Comparison of ENCODE assay signal across 8 mouse cellular contexts in the genomic region with DNA sequence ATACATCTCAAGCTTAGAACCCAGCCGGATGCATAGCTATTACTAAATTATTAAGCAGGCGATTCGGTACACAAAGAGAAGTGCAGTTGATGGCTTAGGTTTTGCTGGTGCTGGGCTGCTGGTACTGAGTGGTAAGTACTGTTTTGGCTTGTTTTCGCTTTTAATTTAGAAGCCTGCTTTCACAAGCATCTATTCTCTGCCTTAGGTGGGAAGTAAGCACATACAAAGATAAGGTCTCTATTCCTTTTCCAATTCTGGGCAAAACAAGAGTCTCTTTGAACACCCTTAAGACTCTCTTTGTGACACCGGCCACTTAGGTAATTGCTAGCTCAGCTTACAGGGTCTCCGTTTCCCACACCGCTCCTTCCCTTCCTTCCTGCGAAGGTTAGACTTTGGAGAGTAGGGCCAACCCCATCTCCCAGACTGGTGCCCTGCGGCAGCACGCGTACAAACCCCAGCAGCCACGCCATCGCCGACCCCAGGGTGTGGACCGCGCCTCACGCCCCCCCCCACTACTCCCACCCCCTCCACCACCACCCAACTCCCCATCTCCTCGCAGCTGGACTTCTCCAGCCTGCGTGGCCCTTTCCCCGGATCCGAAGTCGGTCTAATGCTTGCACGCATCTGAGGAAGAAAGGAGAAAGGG. TPM values are rescaled to one million over a fixed set of nuclear protein-coding genes. Genes with fewer than 3 reads are reported as not detected.
DNase-seq lines count a peak whose midpoint lies in the region; ATAC-seq and TF ChIP-seq lines count a peak whose summit lies in the region.

No protein-coding gene starts in this region.

- no peaks in the 10 kb centered on the region for H3K36me3 ChIP-seq in kidney, postnatal 0 days (ENCODE audit: insufficient read depth, low read length)
- no peaks in the 10 kb centered on the region for H3K36me3 ChIP-seq in hindbrain, embryonic 16.5 days (ENCODE audit: control insufficient read depth, insufficient read depth, low read length)
- no peaks in the 10 kb centered on the region for H3K36me3 ChIP-seq in midbrain, postnatal 0 days (ENCODE audit: insufficient read depth, low read length)

- H3K4me2 ChIP-seq in kidney, postnatal 0 days (ENCODE audit: low read length), result peak overlapping the region; percentile 93
- H3K4me2 ChIP-seq in hindbrain, embryonic 16.5 days (ENCODE audit: low read length), result peak overlapping the region; percentile 94
- peak overlapping the region; percentile 99 for H3K4me2 ChIP-seq in midbrain, postnatal 0 days (ENCODE audit: low read depth, low read length, poor library complexity, severe bottlenecking)

- no peak for TF ChIP-seq POLR2A in cortical plate, adult 2 months (IDR thresholded peaks at IDR 0.05; ENCODE audit: extremely low read depth, insufficient read depth, low read length)

- 2% methylated on average over 23 of the region's 23 CpGs for WGBS in kidney, postnatal 0 days
- WGBS in hindbrain, embryonic 16.5 days, result 6% methylated on average over 23 of the region's 23 CpGs
- 4% methylated on average over 21 of the region's 23 CpGs for WGBS in midbrain, postnatal 0 days

- peak overlapping the region; percentile 81 for H3K4me3 ChIP-seq in kidney, postnatal 0 days (replicated peaks; ENCODE audit: low read depth, low read length)
- H3K4me3 ChIP-seq in cortical plate, adult 2 months (ENCODE audit: insufficient read depth, low read length), result peak overlapping the region; percentile 58
- H3K4me3 ChIP-seq in hindbrain, embryonic 16.5 days (ENCODE audit: low read length), result peak overlapping the region; percentile 69
- peak overlapping the region; percentile 71 for H3K4me3 ChIP-seq in midbrain, postnatal 0 days (ENCODE audit: low read depth, low read length)

- peaks cover 16% of the 10 kb centered on the region for H3K4me1 ChIP-seq in kidney, postnatal 0 days (replicated peaks; ENCODE audit: insufficient read depth, low read length)
- peaks cover 1% of the 10 kb centered on the region; the same call in 1 of the 2 replicates for H3K4me1 ChIP-seq in cortical plate, adult 2 months (ENCODE audit: control insufficient read depth, insufficient read depth, low read length)
- H3K4me1 ChIP-seq in hindbrain, embryonic 16.5 days (ENCODE audit: control insufficient read depth, insufficient read depth, low read depth, low read length), result peaks cover 10% of the 10 kb centered on the region
- no peaks in the 10 kb centered on the region for H3K4me1 ChIP-seq in midbrain, postnatal 0 days (ENCODE audit: insufficient read depth, low read length)

- DNase-seq in kidney, postnatal 0 days (ENCODE audit: low spot score), result peak; percentile 39
- DNase-seq in kidney, postnatal 4 days, result no peak
- DNase-seq in midbrain, postnatal 0 days (ENCODE audit: low spot score), result no peak
- DNase-seq in adrenal gland, postnatal 25 days, result no peak
- no peak for DNase-seq in gastrocnemius, postnatal 36 days

- peak overlapping the region; percentile 74 for H3K9ac ChIP-seq in kidney, postnatal 0 days (ENCODE audit: low read depth, low read length)
- peak overlapping the region; percentile 73 for H3K9ac ChIP-seq in hindbrain, embryonic 16.5 days (ENCODE audit: low read depth, low read length)
- H3K9ac ChIP-seq in midbrain, postnatal 0 days (replicated peaks; ENCODE audit: low read length, poor library complexity, severe bottlenecking), result peak overlapping the region; percentile 63; the same call in 1 of the 2 replicates

- no peak for TF ChIP-seq CTCF in kidney, postnatal 0 days (IDR thresholded peaks at IDR 0.05; ENCODE audit: low read depth)
- TF ChIP-seq CTCF in cortical plate, adult 2 months (IDR thresholded peaks at IDR 0.05; ENCODE audit: extremely low read depth, insufficient read depth, low read length), result no peak
- TF ChIP-seq CTCF in midbrain, postnatal 0 days (IDR thresholded peaks at IDR 0.05), result no peak

- ATAC-seq in kidney, postnatal 0 days (replicated peaks; ENCODE audit: low FRiP score, low read depth), result no peak; the same call in 1 of the 2 replicates
- peak; percentile 37 for ATAC-seq in hindbrain, embryonic 16.5 days
- ATAC-seq in midbrain, postnatal 0 days (ENCODE audit: low FRiP score), result peak; percentile 32; the same call in 1 of the 2 replicates
- ATAC-seq in erythroid progenitor cell, adult 5-6 weeks (replicated peaks; ENCODE audit: low FRiP score, poor library complexity, severe bottlenecking), result no peak

- intact Hi-C loops in gastrocnemius, postnatal 36 days (cut with DNase I), result no loop called here

- no peaks in the 10 kb centered on the region for H3K27me3 ChIP-seq in kidney, postnatal 0 days (ENCODE audit: insufficient read depth, low read length)
- no peaks in the 10 kb centered on the region for H3K27me3 ChIP-seq in hindbrain, embryonic 16.5 days (replicated peaks; ENCODE audit: control insufficient read depth, insufficient read depth, low read length)
- H3K27me3 ChIP-seq in midbrain, postnatal 0 days (ENCODE audit: insufficient read depth, low read length), result no peaks in the 10 kb centered on the region

- H3K27ac ChIP-seq in kidney, postnatal 0 days, result peak overlapping the region; percentile 94
- no peak overlapping the region for H3K27ac ChIP-seq in cortical plate, adult 2 months (ENCODE audit: insufficient read depth, low read length)
- no peak overlapping the region for H3K27ac ChIP-seq in hindbrain, embryonic 16.5 days (ENCODE audit: low read depth, low read length)
- H3K27ac ChIP-seq in midbrain, postnatal 0 days (ENCODE audit: low read depth, low read length), result no peak overlapping the region

- no peaks in the 10 kb centered on the region for H3K9me3 ChIP-seq in kidney, postnatal 0 days (replicated peaks; ENCODE audit: low read length)
- H3K9me3 ChIP-seq in hindbrain, embryonic 16.5 days (ENCODE audit: control insufficient read depth, low read length), result no peaks in the 10 kb centered on the region
- no peaks in the 10 kb centered on the region for H3K9me3 ChIP-seq in midbrain, postnatal 0 days (ENCODE audit: low read length)

RNA-seq across cellular contexts. Expression of gene Rin2, which starts 0.4 kb away (rescaled TPM):
- polyA plus RNA-seq in kidney, postnatal 0 days (2015; fragmentation: Nextera tagmentation; extraction: Ambion mirVana), result 23.8 and 24.0 TPM in 2 replicates
- 16.9 and 17.8 TPM in 2 replicates for polyA plus RNA-seq in cortical plate, adult 2 months (2012; rRNA removed)
- polyA plus RNA-seq in hindbrain, embryonic 16.5 days (2015; fragmentation: Nextera tagmentation; extraction: Ambion mirVana), result 14.6 and 15.3 TPM in 2 replicates
- total RNA-seq in midbrain, postnatal 0 days (2014; rRNA removed), result 18.0 and 19.5 TPM in 2 replicates
- 10.5 and 10.6 TPM in 2 replicates for polyA plus RNA-seq in midbrain, postnatal 0 days (2015; fragmentation: Nextera tagmentation; extraction: Ambion mirVana)
- total RNA-seq in adrenal gland, postnatal 25 days (2021), result 19.0 and 30.9 TPM in 2 replicates
- total RNA-seq in erythroid progenitor cell, adult 5-6 weeks (2015; ENCODE audit: low replicate concordance), result 0.72 and 2.5 TPM in 2 replicates
- total RNA-seq in erythroid progenitor cell, adult 5-6 weeks (2017; ENCODE audit: low replicate concordance), result 1.1 and 1.7 TPM in 2 replicates
- total RNA-seq in gastrocnemius, postnatal 36 days (2021), result 10 to 100 TPM; 10.2 to 11.5 TPM

Comparison
In these comparisons a context has a peak if more than half of its experiments do, and no peak if none do; other contexts are left out.
1. ATAC-seq: peak in hindbrain, embryonic 16.5 days (single experiment) and midbrain, postnatal 0 days (single experiment); none in kidney, postnatal 0 days (single experiment) and erythroid progenitor cell, adult 5-6 weeks (single experiment).
2. Peak in every context shown above with its lines, with median percentiles within 50 percentile points of each other: H3K4me2 ChIP-seq, H3K4me3 ChIP-seq and H3K9ac ChIP-seq.